Mouse (Mus musculus) myocyte (in vitro differentiated cells): ENCODE measurements at regions not wholly inside any gene's neighbourhood (a gene's known extent, or its start where the extent isn't known, plus 50 kb on each side); places are given as distances from the start of the nearest gene placed in this dataset.

Experiments
- H3K27me3 ChIP-seq: one replicate; pipeline ENCODE4 v1.6.1; 2011; ENCODE audit not compliant: control insufficient read depth, insufficient read depth, insufficient read length
- H3K36me3 ChIP-seq: one replicate; pipeline ENCODE4 v1.6.1; 2011; ENCODE audit not compliant: control insufficient read depth, insufficient read depth
- H3K4me2 ChIP-seq: one replicate; pipeline ENCODE4 v1.6.1; 2011; ENCODE audit warnings: low read depth, control low read depth
- H3K4me3 ChIP-seq: one replicate; pipeline ENCODE4 v1.5.1; 2011; ENCODE audit warnings: mild to moderate bottlenecking, control low read depth, moderate library complexity
- H3K79me2 ChIP-seq: one replicate; pipeline ENCODE4 v1.6.1; 2011; ENCODE audit not compliant: control insufficient read depth, insufficient read depth
- H3ac ChIP-seq: one replicate; pipeline ENCODE4 v1.6.1; 2011; ENCODE audit not compliant: control insufficient read depth, insufficient read length
- CEBPB ChIP-seq: IDR thresholded peaks from 2 replicates; pipeline ENCODE4 v1.6.1; 2011; ENCODE audit warnings: mild to moderate bottlenecking, moderate library complexity; ENCODE audit not compliant: poor library complexity, insufficient read depth, severe bottlenecking
- E2F4 ChIP-seq: IDR thresholded peaks from one replicate; pipeline ENCODE4 v1.6.1; 2011; ENCODE audit warnings: mild to moderate bottlenecking, control low read depth, moderate library complexity; ENCODE audit not compliant: insufficient read depth
- MAX ChIP-seq: IDR thresholded peaks from one replicate; pipeline ENCODE4 v1.6.1; 2011; ENCODE audit warnings: low read depth, mild to moderate bottlenecking, control low read depth
- MYOD1 ChIP-seq, 3 experiments: IDR thresholded peaks; one replicate each; pipeline ENCODE4 v1.6.1; 2011; ENCODE audit warnings: control low read depth in 2 of 3, low read depth in 2 of 3, mild to moderate bottlenecking in 2 of 3, moderate library complexity in 1 of 3; ENCODE audit not compliant: insufficient read length in 2 of 3, control insufficient read depth in 1 of 3
- MYOG ChIP-seq, 3 experiments: IDR thresholded peaks; one replicate each; pipeline ENCODE4 v1.6.1; 2011; ENCODE audit warnings: control low read depth in 2 of 3, low read depth in 2 of 3, mild to moderate bottlenecking in 2 of 3; ENCODE audit not compliant: insufficient read length in 2 of 3, control insufficient read depth in 1 of 3, insufficient read depth in 1 of 3
- POLR2A ChIP-seq: IDR thresholded peaks from one replicate; pipeline ENCODE4 v1.6.1; 2011; ENCODE audit warnings: low read depth, mild to moderate bottlenecking, control low read depth, moderate library complexity; ENCODE audit not compliant: insufficient read length
- POLR2AphosphoS2 ChIP-seq: IDR thresholded peaks from one replicate; pipeline ENCODE4 v1.6.1; 2011; ENCODE audit warnings: low read depth, control low read depth; ENCODE audit not compliant: insufficient read length
- REST ChIP-seq: IDR thresholded peaks from one replicate; pipeline ENCODE4 v1.6.1; 2011; ENCODE audit warnings: mild to moderate bottlenecking, control low read depth, moderate library complexity; ENCODE audit not compliant: insufficient read depth, insufficient read length
- SRF ChIP-seq: IDR thresholded peaks from one replicate; pipeline ENCODE4 v1.6.1; 2011; ENCODE audit warnings: low read depth; ENCODE audit not compliant: control insufficient read depth, insufficient read length
- TCF12 ChIP-seq: IDR thresholded peaks from one replicate; pipeline ENCODE4 v1.6.1; 2011; ENCODE audit warnings: mild to moderate bottlenecking, control low read depth; ENCODE audit not compliant: poor library complexity, insufficient read depth, severe bottlenecking
- TCF3 ChIP-seq: IDR thresholded peaks from one replicate; pipeline ENCODE4 v1.6.1; 2011; ENCODE audit warnings: low read depth, control low read depth; ENCODE audit not compliant: insufficient read length
- USF1 ChIP-seq: IDR thresholded peaks from one replicate; pipeline ENCODE4 v1.6.1; 2011; ENCODE audit warnings: low read depth, mild to moderate bottlenecking, control low read depth, moderate library complexity

DNA sequence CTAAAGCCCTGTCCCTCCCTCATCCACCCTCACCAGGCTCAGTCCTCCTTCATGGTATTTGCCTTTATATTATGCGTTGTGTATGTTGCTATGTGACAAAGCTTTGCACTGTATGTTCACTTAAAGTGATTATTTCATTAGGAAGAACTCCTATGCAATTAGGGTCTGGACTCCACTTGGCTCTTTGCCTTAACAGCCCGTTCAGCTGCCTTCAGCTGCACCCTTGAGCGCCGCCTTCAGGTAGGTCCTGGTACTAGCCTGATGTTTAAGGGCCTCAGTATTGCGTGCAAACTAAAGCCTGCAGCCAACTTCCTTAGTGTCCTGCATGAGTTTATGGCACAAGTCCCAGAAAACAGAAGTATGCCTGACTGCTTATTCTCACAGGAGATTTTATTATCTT is 101.9 kb upstream of the Rasgrp1 start:
- Histone ChIP-seq H3K4me2 (no peak overlapping the region), H3ac (no peak overlapping the region), H3K79me2 (no peaks in the 10 kb centered on the region), H3K27me3 (no peaks in the 10 kb centered on the region), H3K36me3 (no peaks in the 10 kb centered on the region), H3K4me3 (no peak overlapping the region)
- TF ChIP-seq TCF12 = no peak
- TF ChIP-seq TCF3 = no peak
- TF ChIP-seq POLR2A = no peak
- no peak for TF ChIP-seq USF1
- no peak for TF ChIP-seq MYOD1 (IDR thresholded peaks at IDR 0.05; ENCODE audit: control insufficient read depth in 1 of 3, insufficient read length in 2 of 3, low read depth in 2 of 3)
- TF ChIP-seq SRF = no peak
- no peak for TF ChIP-seq MYOG (IDR thresholded peaks at IDR 0.05; ENCODE audit: control insufficient read depth in 1 of 3, insufficient read depth in 1 of 3, insufficient read length in 2 of 3, low read depth in 2 of 3)

DNA sequence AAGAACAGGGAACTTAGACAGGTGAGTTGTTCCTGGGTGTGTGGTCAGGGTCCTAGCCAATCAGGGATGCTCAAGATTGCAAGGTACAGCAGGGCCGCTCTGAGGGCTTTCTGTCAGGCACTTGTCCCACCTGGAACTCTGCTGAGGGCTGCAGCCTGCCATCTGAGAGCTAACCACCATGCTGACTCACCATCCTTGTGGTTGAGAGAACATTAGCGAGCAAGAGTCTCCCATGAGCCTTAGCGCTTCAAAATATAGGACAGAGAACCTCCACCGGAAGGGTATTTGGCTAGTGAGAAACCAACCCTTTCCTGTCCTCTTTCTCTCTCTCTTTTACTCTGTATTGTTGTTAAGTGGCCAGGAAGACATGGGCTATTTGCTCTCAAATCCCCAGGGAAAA is 104.1 kb upstream of the Rasgrp1 start:
- H3K27me3 ChIP-seq = no peaks in the 10 kb centered on the region
- no peaks in the 10 kb centered on the region for H3K36me3 ChIP-seq
- peak overlapping the region; percentile 28 for H3K4me2 ChIP-seq
- TF ChIP-seq MYOG (IDR thresholded peaks at IDR 0.05; ENCODE audit: control insufficient read depth in 1 of 3, insufficient read depth in 1 of 3, insufficient read length in 2 of 3, low read depth in 2 of 3) (no peak), POLR2AphosphoS2 (no peak), MYOD1 (IDR thresholded peaks at IDR 0.05; ENCODE audit: control insufficient read depth in 1 of 3, insufficient read length in 2 of 3, low read depth in 2 of 3) (peak in 1 of 3 experiments; percentile 1)
- H3ac ChIP-seq = no peak overlapping the region
- H3K79me2 ChIP-seq = no peaks in the 10 kb centered on the region
- no peak overlapping the region for H3K4me3 ChIP-seq

DNA sequence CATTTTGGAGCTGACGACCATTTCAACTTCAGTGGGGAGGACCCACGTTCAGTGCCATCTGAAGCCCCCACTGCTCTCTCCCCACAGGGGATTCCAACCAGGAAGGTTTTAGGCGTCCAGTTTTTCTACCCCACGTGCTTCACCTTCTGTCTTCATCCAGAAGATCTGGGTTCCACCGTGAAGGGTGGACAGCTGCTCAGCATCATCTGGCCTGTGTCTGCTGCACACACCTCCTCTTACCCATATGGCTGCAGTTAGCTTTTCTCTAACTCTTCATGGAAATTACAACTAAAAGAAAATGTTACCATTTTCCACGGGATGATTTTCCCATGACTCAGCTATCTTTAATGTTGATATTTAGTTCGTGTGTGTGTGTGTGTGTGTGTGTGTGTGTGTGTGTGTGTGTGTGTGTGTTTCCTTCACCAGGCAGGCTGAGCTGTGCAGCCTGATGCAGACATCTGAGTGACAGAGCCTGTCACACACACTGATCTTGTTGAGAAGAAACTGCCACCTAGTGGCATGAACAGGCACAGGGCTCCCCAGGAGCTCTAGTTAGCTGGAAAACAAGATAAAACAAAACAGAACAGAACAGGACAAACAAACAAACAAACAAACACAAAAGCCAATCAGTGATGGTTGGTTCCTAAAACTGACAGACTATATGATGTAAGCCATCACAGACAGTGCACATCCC is 107.5 kb upstream of the Rasgrp1 start:
- no peak for TF ChIP-seq MYOD1 (IDR thresholded peaks at IDR 0.05; ENCODE audit: control insufficient read depth in 1 of 3, insufficient read length in 2 of 3, low read depth in 2 of 3)
- TF ChIP-seq REST = no peak
- TF ChIP-seq POLR2A = no peak
- TF ChIP-seq TCF3 = no peak
- no peak for TF ChIP-seq POLR2AphosphoS2
- TF ChIP-seq CEBPB = no peak
- TF ChIP-seq E2F4 = no peak
- no peak for TF ChIP-seq SRF
- TF ChIP-seq USF1 = no peak
- no peak for TF ChIP-seq TCF12
- no peak for TF ChIP-seq MAX
- TF ChIP-seq MYOG (IDR thresholded peaks at IDR 0.05; ENCODE audit: control insufficient read depth in 1 of 3, insufficient read depth in 1 of 3, insufficient read length in 2 of 3, low read depth in 2 of 3) = no peak
- no peak overlapping the region for H3K4me3 ChIP-seq
- H3ac ChIP-seq = no peak overlapping the region
- H3K36me3 ChIP-seq = no peaks in the 10 kb centered on the region
- H3K27me3 ChIP-seq = no peaks in the 10 kb centered on the region
- H3K4me2 ChIP-seq = no peak overlapping the region
- no peaks in the 10 kb centered on the region for H3K79me2 ChIP-seq

DNA sequence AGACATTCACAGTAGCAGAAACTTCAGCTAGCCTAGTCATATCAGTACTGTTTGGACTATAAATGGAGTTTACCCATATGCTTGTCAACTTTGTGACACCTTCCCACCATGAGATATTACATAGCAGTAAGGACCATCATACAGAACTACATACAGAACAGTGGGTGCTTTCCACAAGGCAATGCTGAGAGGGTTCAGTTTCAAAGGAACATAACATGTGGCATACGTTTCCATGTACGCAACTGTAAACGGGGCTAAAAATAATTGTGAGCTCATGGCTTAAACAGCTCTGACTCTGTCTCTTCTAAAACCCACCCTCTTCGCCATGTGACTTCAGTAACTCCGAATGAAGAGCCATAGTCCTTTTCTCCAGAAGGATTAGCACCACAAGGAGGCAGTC is 109.0 kb upstream of the Rasgrp1 start:
- no peaks in the 10 kb centered on the region for H3K36me3 ChIP-seq
- H3ac ChIP-seq = no peak overlapping the region
- H3K79me2 ChIP-seq = no peaks in the 10 kb centered on the region
- TF ChIP-seq TCF12 (no peak), MAX (no peak), E2F4 (no peak), MYOD1 (IDR thresholded peaks at IDR 0.05; ENCODE audit: control insufficient read depth in 1 of 3, insufficient read length in 2 of 3, low read depth in 2 of 3) (no peak), USF1 (peak; percentile 42)
- no peak overlapping the region for H3K4me2 ChIP-seq
- no peaks in the 10 kb centered on the region for H3K27me3 ChIP-seq
- no peak overlapping the region for H3K4me3 ChIP-seq

DNA sequence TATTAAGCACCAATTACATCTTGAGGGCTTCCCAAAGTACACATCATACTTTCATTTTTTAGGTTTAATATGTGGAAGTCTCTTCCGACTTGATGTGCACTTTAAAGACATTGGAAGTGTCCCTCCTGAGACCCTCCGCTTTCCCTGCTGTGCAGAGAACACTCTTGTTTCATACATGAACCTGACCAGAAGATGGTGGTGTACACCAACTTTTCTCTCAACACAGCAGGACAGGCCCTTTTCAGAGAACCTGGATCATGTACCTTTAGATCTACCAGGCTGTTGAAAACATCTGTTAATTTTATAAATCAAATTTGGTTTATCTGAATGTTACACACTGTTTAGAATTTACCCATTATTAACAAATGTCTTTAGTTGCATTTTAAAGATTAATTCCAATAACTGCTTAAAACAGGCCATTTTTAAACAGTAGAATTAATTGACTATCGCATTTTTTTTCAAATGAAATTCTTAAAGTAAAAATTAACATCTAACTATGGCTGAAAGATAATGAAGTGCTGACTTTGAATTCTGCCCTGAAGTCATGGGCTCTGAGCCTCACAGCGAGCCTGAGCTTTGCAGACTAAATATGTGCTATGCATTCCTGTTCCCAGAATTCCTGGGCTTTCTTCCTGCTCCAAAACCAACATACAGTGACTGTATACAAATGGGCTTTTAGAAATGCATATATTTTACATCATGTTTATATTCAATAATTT is 112.4 kb upstream of the Rasgrp1 start:
- H3K79me2 ChIP-seq = no peaks in the 10 kb centered on the region
- no peak overlapping the region for H3ac ChIP-seq
- no peak for TF ChIP-seq SRF
- no peak for TF ChIP-seq CEBPB
- TF ChIP-seq USF1 = no peak
- no peak for TF ChIP-seq POLR2AphosphoS2
- TF ChIP-seq E2F4 = no peak
- TF ChIP-seq MYOG (IDR thresholded peaks at IDR 0.05; ENCODE audit: control insufficient read depth in 1 of 3, insufficient read depth in 1 of 3, insufficient read length in 2 of 3, low read depth in 2 of 3) = no peak
- no peak for TF ChIP-seq MYOD1 (IDR thresholded peaks at IDR 0.05; ENCODE audit: control insufficient read depth in 1 of 3, insufficient read length in 2 of 3, low read depth in 2 of 3)
- TF ChIP-seq TCF3 = no peak
- TF ChIP-seq MAX = no peak
- no peak for TF ChIP-seq REST
- TF ChIP-seq POLR2A = no peak
- no peak for TF ChIP-seq TCF12
- no peaks in the 10 kb centered on the region for H3K27me3 ChIP-seq
- no peak overlapping the region for H3K4me3 ChIP-seq
- no peaks in the 10 kb centered on the region for H3K36me3 ChIP-seq
- H3K4me2 ChIP-seq = no peak overlapping the region
